Mouse (Mus musculus) liver, postnatal 0 days (tissue): Measurements from ENCODE around the gene Rbm3.

ENCODE experiments used
- CTCF ChIP-seq: sonication (generic); IDR thresholded peaks from 2 replicates; pipeline ENCODE4 v1.5.1; 2016; ENCODE audit warnings: antibody characterized with exemption, low read depth
- EP300 ChIP-seq: IDR thresholded peaks from 2 replicates; pipeline ENCODE4 v1.6.1; 2016; ENCODE audit warnings: antibody characterized with exemption, low read depth, mild to moderate bottlenecking

DNA sequence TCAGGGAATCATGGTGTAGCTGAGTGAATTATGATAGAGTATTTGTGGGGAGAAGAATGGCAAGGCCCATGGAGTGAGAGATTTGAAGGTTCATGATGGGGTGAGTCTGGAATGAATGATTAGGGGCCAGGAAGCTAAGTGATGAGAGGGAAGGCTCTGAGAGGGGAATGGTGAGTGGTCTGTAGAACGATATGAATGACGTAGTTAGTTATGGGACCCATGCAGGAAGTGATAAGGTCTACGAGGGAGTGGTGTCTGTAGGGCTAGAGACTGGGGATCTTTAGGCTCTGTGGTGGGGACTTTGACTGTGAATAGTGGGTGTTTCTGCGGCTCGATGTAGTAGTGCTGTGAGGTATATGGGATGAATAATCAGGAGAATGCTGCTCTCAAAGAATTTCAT lies 34.0 kb upstream of the Rbm3 start:
- TF ChIP-seq EP300: no peak
- TF ChIP-seq CTCF: no peak
